Mouse (Mus musculus) adrenal gland (tissue): ENCODE results near the gene Mgat5.

ENCODE experiments used
- intact Hi-C: fragments of 180-260 bp; cut with DNase I; formaldehyde crosslinking; loops from one replicate; pipeline ENCODE4 v1.15.1; 2025

The Mgat5 gene

GRCm38 (mm10) chr1:127420795-127421194 is 216.0 kb downstream of the Mgat5 start:
- intact Hi-C loops: no loop called here

DNA sequence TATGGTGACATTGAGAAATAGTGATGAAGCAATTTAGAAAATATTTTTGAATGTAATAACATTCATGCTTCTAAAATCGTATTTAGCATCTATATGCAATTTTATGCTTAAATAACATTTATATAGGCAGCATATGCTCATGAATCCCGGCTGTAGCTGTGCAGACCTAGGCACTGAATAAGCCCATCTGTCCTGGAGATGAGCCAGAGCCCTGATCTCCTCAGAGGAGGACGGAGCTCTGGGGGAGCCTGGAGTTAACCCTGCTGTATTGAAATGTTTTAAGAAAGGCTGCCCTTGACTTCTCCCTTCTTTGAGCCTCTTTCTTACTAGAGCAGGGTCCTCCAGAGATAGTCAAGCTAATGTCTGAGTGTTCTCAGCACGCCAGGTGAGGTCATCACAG is 217.8 kb downstream of the Mgat5 start:
- intact Hi-C loops: no loop called here

DNA sequence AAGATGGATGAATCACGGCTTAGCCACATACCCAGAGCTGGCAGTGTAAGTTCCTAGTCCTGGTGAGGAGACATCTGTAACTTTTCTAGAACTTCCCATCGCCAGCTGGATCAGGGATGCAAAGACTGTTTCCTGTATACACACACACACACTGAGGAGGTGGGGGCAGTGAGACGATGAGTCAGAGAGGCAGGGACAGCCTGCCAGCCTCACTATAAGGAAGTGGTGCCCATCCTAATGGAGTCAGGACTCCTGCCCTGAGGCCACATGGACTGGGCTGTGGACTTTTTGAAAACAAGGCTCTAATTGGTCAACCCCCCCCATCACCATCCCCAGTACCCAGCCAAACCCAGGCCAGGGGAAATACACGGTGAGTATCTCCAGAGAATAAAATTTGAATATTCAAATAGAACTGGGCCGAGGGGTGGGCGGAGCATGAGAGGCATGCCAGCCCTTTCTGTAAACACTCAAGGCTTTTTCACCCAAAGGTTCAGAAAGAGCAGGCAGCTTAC is 220.3 kb downstream of the Mgat5 start:
- intact Hi-C loops: no loop called here

DNA sequence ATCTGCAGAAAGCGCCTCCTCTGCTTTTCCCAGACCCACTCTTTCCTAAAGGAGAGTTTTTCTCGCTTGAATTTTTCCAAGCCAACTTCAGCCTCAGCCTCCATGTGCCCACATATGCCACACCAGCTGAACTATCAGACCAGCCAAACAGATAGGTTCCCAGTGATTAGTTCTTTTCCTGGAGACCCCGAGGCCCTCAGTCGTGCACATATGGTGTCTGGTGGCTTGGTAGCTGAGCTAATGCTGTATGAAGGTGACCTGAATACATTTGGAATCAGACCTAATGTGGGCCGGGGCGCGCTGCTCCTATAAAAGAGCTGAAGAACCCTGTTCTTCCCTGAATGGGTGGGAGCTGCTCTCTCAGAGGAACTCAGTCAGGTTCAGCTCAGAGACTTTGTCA is 225.5 kb downstream of the Mgat5 start:
- intact Hi-C loops: no loop called here

- intact Hi-C loops: no loop called here
Observed at GRCm38 (mm10) chr1:127434829-127435228, 230.0 kb downstream of the Mgat5 start.

GRCm38 (mm10) chr1:127437091-127437490 is 232.3 kb downstream of the Mgat5 start:
- intact Hi-C loops: no loop called here

- intact Hi-C loops: no loop called here
Observed at GRCm38 (mm10) chr1:127439452-127439891, 234.7 kb downstream of the Mgat5 start.

- intact Hi-C loops: no loop called here
Observed at GRCm38 (mm10) chr1:127441007-127441406, 236.2 kb downstream of the Mgat5 start.

DNA sequence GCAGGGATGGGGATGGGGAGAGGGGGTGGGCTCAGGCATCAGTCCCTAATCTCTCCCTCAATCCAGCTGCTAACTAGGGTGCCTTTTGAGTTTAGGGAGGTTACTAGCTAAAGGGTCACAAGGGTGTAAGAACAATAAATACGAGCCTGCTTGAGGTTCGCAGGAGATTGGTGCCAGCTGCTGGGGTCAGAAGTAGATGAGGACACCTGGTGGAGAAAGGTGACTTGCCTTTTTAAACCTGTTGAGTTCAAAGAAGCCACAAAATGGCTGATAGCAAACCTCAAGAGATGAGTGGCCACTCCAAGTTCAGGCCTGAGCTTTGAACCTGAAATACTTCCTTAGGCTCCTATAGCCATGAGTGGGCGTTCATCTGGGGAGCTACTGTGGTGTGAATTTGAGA is 236.9 kb downstream of the Mgat5 start:
- intact Hi-C loops: no loop called here

DNA sequence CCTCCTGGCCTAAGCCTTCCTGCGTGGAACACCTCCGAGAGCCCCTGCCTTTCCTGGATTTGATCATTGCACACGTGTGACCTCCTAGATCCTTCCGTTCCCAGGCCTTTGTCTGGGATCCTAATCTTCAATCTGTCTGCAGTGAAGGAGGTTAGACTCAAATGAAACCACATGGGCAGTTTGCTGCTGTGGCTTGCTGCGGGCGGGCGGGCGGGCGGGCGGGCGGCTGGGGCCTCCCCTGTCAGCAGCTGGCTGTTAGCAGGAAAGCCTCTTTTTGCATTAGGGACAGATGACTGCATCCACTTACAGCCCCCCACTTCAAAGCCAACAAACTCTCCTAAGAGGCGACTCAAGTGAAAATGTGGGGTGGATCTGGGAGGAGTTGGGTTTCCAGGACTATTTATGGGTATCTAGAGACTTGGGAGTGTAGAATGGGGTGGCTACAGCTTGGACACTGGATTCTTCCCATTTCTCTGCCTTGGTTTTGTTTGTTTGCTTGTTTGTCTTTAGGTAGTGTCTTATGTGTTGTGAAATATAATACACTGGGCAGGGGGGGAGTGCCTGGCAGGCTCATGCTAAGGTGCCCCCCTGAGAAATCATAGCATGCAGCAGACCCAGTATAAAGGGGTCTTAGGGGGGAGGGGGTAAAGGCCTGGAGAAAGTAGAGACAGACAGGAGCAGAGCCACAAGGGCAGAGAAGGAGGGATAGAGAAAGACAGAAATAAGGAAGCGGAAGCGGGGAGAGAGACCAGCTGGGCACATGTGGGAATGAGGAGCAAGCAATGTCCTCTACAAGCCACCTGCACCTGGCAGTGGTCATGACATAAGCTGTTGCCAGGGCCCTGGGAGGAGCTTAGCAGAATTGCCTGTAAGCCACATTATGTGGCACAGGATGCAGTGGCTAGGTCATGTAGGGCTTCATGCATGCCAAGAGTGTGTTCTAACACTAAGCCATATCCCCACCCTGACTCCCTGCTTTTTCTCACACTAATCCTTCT is 238.4 kb downstream of the Mgat5 start:
- intact Hi-C loops: no loop called here

GRCm38 (mm10) chr1:127444836-127445485 is 240.1 kb downstream of the Mgat5 start:
- intact Hi-C loops: no loop called here

- intact Hi-C loops: no loop called here
Observed at GRCm38 (mm10) chr1:127453397-127453796, 248.6 kb downstream of the Mgat5 start.

DNA sequence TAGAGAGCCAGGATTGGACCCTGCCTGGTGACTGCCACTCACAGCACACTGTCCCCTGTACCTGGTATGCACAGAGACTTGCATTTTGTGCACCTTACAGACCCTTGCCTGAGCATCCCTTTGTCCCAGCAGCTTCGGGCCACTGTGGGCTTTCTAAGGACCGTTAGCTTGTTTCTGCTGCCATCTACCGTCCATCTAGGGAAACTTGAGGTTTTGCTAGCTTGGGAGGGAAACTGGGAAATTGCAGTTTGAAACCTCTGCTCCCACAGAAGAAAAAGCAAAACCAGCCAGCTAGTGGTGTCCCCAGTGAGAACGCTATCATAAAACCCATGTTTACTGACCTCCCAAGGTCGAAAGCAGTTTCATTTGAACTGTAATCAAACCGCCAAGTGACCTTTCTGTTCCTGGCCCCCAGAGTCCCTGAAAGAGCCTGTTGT is 254.2 kb downstream of the Mgat5 start:
- intact Hi-C loops: loop anchor here (5.0 kb wide), 1 partner anchor 447 kb away; no protein-coding TSS in a partner anchor

DNA sequence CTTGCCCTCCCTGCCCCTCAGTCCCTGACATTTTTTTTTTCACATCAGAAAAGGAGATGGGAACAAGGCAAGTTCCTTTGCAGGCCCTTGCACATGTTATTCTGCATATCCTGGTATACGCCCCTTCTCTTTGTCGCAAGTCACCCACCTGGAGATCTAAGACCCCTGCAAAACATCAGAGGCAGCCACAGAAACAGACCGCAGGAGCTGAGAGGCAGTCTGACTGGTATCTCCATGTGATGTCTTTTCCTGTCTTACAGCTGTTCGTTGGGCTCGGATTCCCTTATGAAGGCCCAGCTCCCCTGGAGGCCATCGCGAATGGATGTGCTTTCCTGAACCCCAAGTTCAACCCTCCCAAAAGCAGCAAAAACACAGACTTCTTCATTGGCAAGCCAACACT is 254.8 kb downstream of the Mgat5 start:
- intact Hi-C loops: loop anchor here (5.0 kb wide), 1 partner anchor 447 kb away; no protein-coding TSS in a partner anchor

DNA sequence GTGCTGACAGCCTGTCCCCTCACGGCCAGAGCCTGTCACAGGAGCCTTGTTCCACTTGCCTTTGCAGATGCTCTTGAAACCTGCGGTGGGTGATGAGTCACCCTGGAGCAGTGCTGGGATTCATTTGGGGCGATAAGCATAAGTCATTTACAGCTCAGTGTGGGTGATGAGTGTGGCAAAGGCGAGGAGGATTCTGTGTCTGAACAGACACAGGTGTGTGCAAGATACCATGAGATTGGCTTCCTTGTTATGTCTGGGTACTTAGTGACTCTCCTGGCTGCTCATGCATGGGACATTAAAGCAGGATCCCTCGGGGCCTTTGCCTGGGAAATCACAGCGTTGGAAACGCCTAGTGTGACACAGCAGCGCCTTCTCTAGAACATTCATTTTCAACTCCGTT is 256.2 kb downstream of the Mgat5 start:
- intact Hi-C loops: no loop called here

GRCm38 (mm10) chr1:127464041-127464440 is 259.2 kb downstream of the Mgat5 start:
- intact Hi-C loops: no loop called here

- intact Hi-C loops: no loop called here
Observed at GRCm38 (mm10) chr1:127465292-127465691, 260.5 kb downstream of the Mgat5 start.

DNA sequence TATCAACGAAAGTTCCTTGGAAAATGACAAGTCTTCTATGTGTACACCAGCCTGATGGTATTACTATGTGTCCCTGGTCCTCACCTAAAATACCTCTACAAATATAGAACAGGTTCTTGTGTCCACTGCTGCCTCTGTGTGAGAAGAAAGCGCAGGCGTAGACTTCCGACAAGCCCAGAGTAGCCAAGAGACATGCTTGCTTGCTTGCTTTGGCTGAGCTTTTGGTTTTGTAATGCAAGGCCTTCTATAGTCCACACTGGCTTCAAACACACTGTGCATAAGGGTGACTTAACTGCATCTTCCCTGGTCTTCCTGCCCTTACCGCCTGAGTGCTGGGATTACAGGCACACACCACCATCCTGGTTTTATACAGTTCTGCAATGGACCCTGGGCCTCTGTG is 262.4 kb downstream of the Mgat5 start:
- intact Hi-C loops: no loop called here

GRCm38 (mm10) chr1:127470175-127470574 is 265.4 kb downstream of the Mgat5 start:
- intact Hi-C loops: no loop called here

DNA sequence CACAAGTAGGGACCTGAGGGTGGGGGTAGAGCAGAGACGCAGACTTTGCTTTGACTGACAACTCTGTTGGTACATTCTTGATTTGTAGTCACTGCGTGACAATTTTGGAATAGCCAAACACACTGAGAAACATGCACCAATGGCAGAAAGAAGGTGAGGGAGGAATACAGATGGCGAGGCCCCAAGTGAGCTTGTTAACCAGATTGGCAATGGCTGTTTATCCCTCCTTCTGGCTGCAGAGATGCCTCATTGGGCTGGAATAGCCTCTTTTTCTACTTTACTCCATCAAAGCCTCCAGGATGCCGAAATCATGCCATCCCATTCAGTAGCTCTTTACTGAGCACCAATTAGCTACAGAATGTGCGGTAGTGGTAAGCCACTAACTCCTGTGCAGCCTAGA is 270.9 kb downstream of the Mgat5 start:
- intact Hi-C loops: no loop called here

- intact Hi-C loops: no loop called here
Observed at GRCm38 (mm10) chr1:127482911-127483310, 278.1 kb downstream of the Mgat5 start.

DNA sequence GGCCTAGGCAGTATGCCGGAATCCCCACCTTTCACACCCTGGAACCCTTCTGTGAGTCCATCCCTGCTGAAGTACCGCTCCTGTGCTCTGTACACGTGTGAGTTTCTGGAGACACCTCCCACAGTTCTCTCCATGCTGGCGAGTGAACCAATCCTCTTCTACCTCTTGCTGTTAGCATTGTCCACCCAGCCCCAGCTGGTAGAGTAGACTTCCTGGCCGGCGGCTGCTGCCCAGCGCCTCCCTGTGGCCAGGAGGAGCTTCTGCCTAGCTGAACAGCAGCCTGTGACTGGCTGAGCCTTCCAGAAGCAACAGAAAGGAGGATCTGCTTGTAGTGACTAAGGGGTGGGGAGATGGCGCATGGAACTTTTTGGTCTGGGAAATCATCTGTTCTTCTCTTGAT is 279.4 kb downstream of the Mgat5 start:
- intact Hi-C loops: no loop called here
